In the genomic region with DNA sequence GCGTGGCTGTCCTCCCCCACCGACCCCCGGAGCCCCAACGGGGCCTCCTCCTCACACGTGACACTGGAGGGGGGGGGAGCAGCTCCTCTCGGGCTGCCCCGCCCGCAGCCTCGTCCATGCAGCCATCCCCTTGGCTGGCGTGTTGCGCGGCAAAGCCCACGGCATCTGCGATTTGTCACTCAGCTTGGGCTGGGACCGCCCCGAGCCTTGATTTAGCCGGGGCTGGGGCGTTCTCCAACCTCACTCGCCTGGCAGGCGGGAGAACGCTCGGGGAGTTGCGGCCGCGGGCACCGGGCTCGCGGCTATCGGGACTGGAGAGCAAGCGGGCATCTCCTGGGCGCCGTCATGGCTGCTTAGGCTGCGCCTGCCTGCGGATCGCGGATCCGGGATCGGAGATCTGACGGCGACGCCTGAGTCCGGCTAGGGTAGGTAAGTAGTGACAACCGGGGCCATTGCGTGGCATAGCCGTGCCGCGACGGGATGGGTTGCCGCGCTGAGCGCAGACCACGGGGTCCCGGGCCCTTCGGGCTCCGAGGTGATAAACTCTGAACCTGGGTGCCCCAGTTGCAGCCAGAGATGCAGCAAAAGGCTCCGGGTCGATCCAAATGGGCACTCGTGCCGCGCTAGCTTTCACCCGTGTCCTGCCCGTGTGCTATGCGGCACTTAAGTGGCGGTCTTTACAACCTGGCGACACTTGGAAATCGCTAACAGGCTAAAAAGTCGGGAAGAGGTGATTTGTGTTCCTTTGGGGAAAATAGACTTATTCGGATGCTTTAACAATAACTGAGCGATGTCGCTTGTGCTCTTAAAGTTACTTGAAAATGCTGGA, we compare ENCODE assay signal across 8 mouse cellular contexts. TPM values are rescaled to one million over a fixed set of nuclear protein-coding genes. Genes with fewer than 3 reads are reported as not detected.
DNase-seq lines count a peak whose midpoint lies in the region; ATAC-seq and TF ChIP-seq lines count a peak whose summit lies in the region.

No protein-coding gene starts in this region.

- peak overlapping the region; percentile 65 for H3K4me2 ChIP-seq in heart, embryonic 12.5 days
- H3K4me2 ChIP-seq in kidney, embryonic 16.5 days (replicated peaks; ENCODE audit: low read depth, low read length), result peak overlapping the region; percentile 61
- peak overlapping the region; percentile 68 for H3K4me2 ChIP-seq in midbrain, postnatal 0 days (ENCODE audit: low read depth, low read length, poor library complexity, severe bottlenecking)
- H3K4me2 ChIP-seq in stomach, embryonic 14.5 days (replicated peaks; ENCODE audit: low read depth, low read length), result peak overlapping the region; percentile 41

- peak; percentile 93 for ATAC-seq in heart, embryonic 12.5 days (ENCODE audit: insufficient number of reproducible peaks, low FRiP score)
- peak; percentile 96 for ATAC-seq in kidney, embryonic 16.5 days (ENCODE audit: low FRiP score, low TSS enrichment)
- ATAC-seq in midbrain, postnatal 0 days (ENCODE audit: low FRiP score), result peak; percentile 89
- peak; percentile 94 for ATAC-seq in stomach, embryonic 14.5 days (ENCODE audit: insufficient number of reproducible peaks, insufficient read depth, low FRiP score, low read depth)

- peak overlapping the region; percentile 88 for H3K9ac ChIP-seq in heart, embryonic 12.5 days
- peak overlapping the region; percentile 75 for H3K9ac ChIP-seq in kidney, embryonic 16.5 days (replicated peaks; ENCODE audit: low read length)
- H3K9ac ChIP-seq in liver, adult 2 months (ENCODE audit: low read depth, low read length), result peak overlapping the region; percentile 68
- peak overlapping the region; percentile 42 for H3K9ac ChIP-seq in midbrain, postnatal 0 days (replicated peaks; ENCODE audit: low read length, poor library complexity, severe bottlenecking)
- H3K9ac ChIP-seq in stomach, embryonic 14.5 days (replicated peaks; ENCODE audit: low read depth, low read length), result peak overlapping the region; percentile 78

- H3K4me1 ChIP-seq in heart, embryonic 12.5 days (replicated peaks), result peaks cover 2% of the 10 kb centered on the region; the same call in 1 of the 2 replicates
- H3K4me1 ChIP-seq in kidney, embryonic 16.5 days (ENCODE audit: insufficient read depth, low read length), result 0 out of 2 replicates have a peak, but pooled peaks cover 3% of the 10 kb centered on the region
- H3K4me1 ChIP-seq in liver, adult 2 months (ENCODE audit: control insufficient read depth, insufficient read depth, low read length), result no peaks in the 10 kb centered on the region
- no peaks in the 10 kb centered on the region for H3K4me1 ChIP-seq in midbrain, postnatal 0 days (ENCODE audit: insufficient read depth, low read length)
- H3K4me1 ChIP-seq in stomach, embryonic 14.5 days (ENCODE audit: control insufficient read depth, insufficient read depth, low read length), result no peaks in the 10 kb centered on the region

- no peaks in the 10 kb centered on the region for H3K79me2 ChIP-seq in liver, adult 2 months (ENCODE audit: control insufficient read depth, insufficient read depth, low read length)

- peak overlapping the region; percentile 82 for H3K4me3 ChIP-seq in heart, embryonic 12.5 days
- H3K4me3 ChIP-seq in kidney, embryonic 16.5 days (ENCODE audit: low read length), result peak overlapping the region; percentile 61
- H3K4me3 ChIP-seq in liver, adult 2 months (ENCODE audit: insufficient read depth, low read depth, low read length), result peak overlapping the region; percentile 68
- peak overlapping the region; percentile 45 for H3K4me3 ChIP-seq in midbrain, postnatal 0 days (ENCODE audit: low read depth, low read length)
- H3K4me3 ChIP-seq in stomach, embryonic 14.5 days (ENCODE audit: low read depth, low read length), result peak overlapping the region; percentile 54

- peaks cover 23% of the 10 kb centered on the region for H3K9me3 ChIP-seq in heart, embryonic 12.5 days (replicated peaks)
- peaks cover 20% of the 10 kb centered on the region for H3K9me3 ChIP-seq in kidney, embryonic 16.5 days (ENCODE audit: low read length)
- no peaks in the 10 kb centered on the region for H3K9me3 ChIP-seq in midbrain, postnatal 0 days (ENCODE audit: low read length)
- peaks cover 28% of the 10 kb centered on the region for H3K9me3 ChIP-seq in stomach, embryonic 14.5 days (ENCODE audit: control insufficient read depth, low read depth, low read length)

- peak; percentile 12 to 16 for DNase-seq in B cell, adult 2 months
- peak; percentile 94 for DNase-seq in brain, adult 2 months (ENCODE audit: low read depth, low spot score)
- DNase-seq in fibroblast of lung, adult 2 months (ENCODE audit: low read depth), result peak; percentile 27
- DNase-seq in liver, adult 2 months (ENCODE audit: extremely low read depth, low read depth, low spot score), result no peak
- peak; percentile 86 for DNase-seq in midbrain, postnatal 0 days (ENCODE audit: low spot score)

- TF ChIP-seq CTCF in liver, adult 2 months (IDR thresholded peaks at IDR 0.05; ENCODE audit: low read depth, low read length), result no peak
- TF ChIP-seq CTCF in midbrain, postnatal 0 days (IDR thresholded peaks at IDR 0.05), result no peak

- H3K27ac ChIP-seq in heart, embryonic 12.5 days (ENCODE audit: poor library complexity, severe bottlenecking), result peak overlapping the region; percentile 73
- H3K27ac ChIP-seq in kidney, embryonic 16.5 days (ENCODE audit: low read length), result peak overlapping the region; percentile 44
- H3K27ac ChIP-seq in liver, adult 2 months (replicated peaks; ENCODE audit: insufficient read depth, low read depth, low read length), result no peak overlapping the region
- no peak overlapping the region for H3K27ac ChIP-seq in midbrain, postnatal 0 days (ENCODE audit: low read depth, low read length)
- H3K27ac ChIP-seq in stomach, embryonic 14.5 days (ENCODE audit: low read length), result peak overlapping the region; percentile 70

- peak; percentile 61; the same call in 1 of the 2 replicates for TF ChIP-seq POLR2A in liver, adult 2 months (IDR thresholded peaks at IDR 0.05; ENCODE audit: extremely low read depth, insufficient read depth, low read length)

- peaks cover 11% of the 10 kb centered on the region for H3K36me3 ChIP-seq in heart, embryonic 12.5 days
- 0 out of 2 replicates have a peak, but pooled peaks cover 3% of the 10 kb centered on the region for H3K36me3 ChIP-seq in kidney, embryonic 16.5 days (ENCODE audit: insufficient read depth, low read length)
- no peaks in the 10 kb centered on the region for H3K36me3 ChIP-seq in liver, adult 2 months (ENCODE audit: control insufficient read depth, insufficient read depth, low read length)
- no peaks in the 10 kb centered on the region for H3K36me3 ChIP-seq in midbrain, postnatal 0 days (ENCODE audit: insufficient read depth, low read length)
- no peaks in the 10 kb centered on the region for H3K36me3 ChIP-seq in stomach, embryonic 14.5 days (ENCODE audit: control insufficient read depth, insufficient read depth, low read length)

- 50% methylated on average over 70 of the region's 70 CpGs for WGBS in heart, embryonic 12.5 days
- WGBS in kidney, embryonic 16.5 days, result 42% methylated on average over 70 of the region's 70 CpGs
- 42% methylated on average over 70 of the region's 70 CpGs for WGBS in liver, adult 2 months
- 51% methylated on average over 64 of the region's 70 CpGs for WGBS in midbrain, postnatal 0 days
- WGBS in stomach, embryonic 14.5 days, result 48% methylated on average over 70 of the region's 70 CpGs

- H3K27me3 ChIP-seq in heart, embryonic 12.5 days (replicated peaks), result no peaks in the 10 kb centered on the region
- H3K27me3 ChIP-seq in kidney, embryonic 16.5 days (ENCODE audit: insufficient read depth, low read length), result no peaks in the 10 kb centered on the region
- no peaks in the 10 kb centered on the region; the same call in 1 of the 2 replicates for H3K27me3 ChIP-seq in liver, adult 2 months (ENCODE audit: control insufficient read depth, insufficient read depth, low read length)
- H3K27me3 ChIP-seq in midbrain, postnatal 0 days (ENCODE audit: insufficient read depth, low read length), result no peaks in the 10 kb centered on the region
- H3K27me3 ChIP-seq in stomach, embryonic 14.5 days (ENCODE audit: control insufficient read depth, insufficient read depth, low read length), result no peaks in the 10 kb centered on the region

RNA-seq across cellular contexts. Expression of a gene that starts 30.5 kb away (rescaled TPM):
- 257 and 286 TPM in 2 replicates for polyA plus RNA-seq in heart, embryonic 12.5 days (2016; fragmentation: Nextera tagmentation; extraction: Ambion mirVana)
- polyA plus RNA-seq in kidney, embryonic 16.5 days (2015; fragmentation: Nextera tagmentation; extraction: Ambion mirVana), result 83.8 and 93.0 TPM in 2 replicates
- total RNA-seq in liver, adult 2 months (2014; rRNA removed), result 0.55 and 2.8 TPM in 2 replicates
- 0.50 and 1.1 TPM in 2 replicates for polyA plus RNA-seq in liver, adult 2 months (2012; rRNA removed)
- 39.0 and 122 TPM in 2 replicates for total RNA-seq in midbrain, postnatal 0 days (2014; rRNA removed)
- 16.1 and 20.1 TPM in 2 replicates for polyA plus RNA-seq in midbrain, postnatal 0 days (2015; fragmentation: Nextera tagmentation; extraction: Ambion mirVana)
- polyA plus RNA-seq in stomach, embryonic 14.5 days (2014; fragmentation: Nextera tagmentation; extraction: Ambion mirVana), result 466 and 470 TPM in 2 replicates

Comparison
In these comparisons a context has a peak if more than half of its experiments do, and no peak if none do; other contexts are left out.
1. H3K27ac ChIP-seq: peak in heart, embryonic 12.5 days (single experiment), kidney, embryonic 16.5 days (single experiment) and stomach, embryonic 14.5 days (single experiment); none in liver, adult 2 months (single experiment) and midbrain, postnatal 0 days (single experiment).
2. Peak in every context shown above with its lines, with median percentiles within 50 percentile points of each other: ATAC-seq, H3K4me2 ChIP-seq, H3K4me3 ChIP-seq and H3K9ac ChIP-seq.